Mouse (Mus musculus) monocyte, adult 5-6 weeks (primary cell): Measurements from ENCODE around the gene Pak2. TPM values are rescaled to one million over a fixed set of nuclear protein-coding genes. Genes with fewer than 3 reads are reported as not detected.

Experiments used
- ATAC-seq: fragments of 153-309, 156-312 bp; replicated peaks from 2 replicates; pipeline ENCODE4 v1.8.0; 2017; ENCODE audit warnings: mild to moderate bottlenecking; ENCODE audit not compliant: low TSS enrichment, insufficient number of reproducible peaks, severe bottlenecking, poor library complexity, low FRiP score
- total RNA-seq: library from RNA; stranded (forward); fragments of 200-1000, 200-491, 200-594 nt; gene quantifications from 3 replicates; pipeline ENCODE4 v1.2.3, GENCODE M21; 2017

Pak2 gene
- total RNA-seq, 1 experiment from 2014 or later, result 79.7 TPM

GRCm38 (mm10) chr16:32010330-32010729, 68.8 kb downstream of the Pak2 start:
- ATAC-seq, result no peak

GRCm38 (mm10) chr16:32009913-32010312, 69.2 kb downstream of the Pak2 start:
- ATAC-seq, result no peak

- no peak for ATAC-seq
Measured at GRCm38 (mm10) chr16:32008529-32009293, 70.4 kb downstream of the Pak2 start.

DNA sequence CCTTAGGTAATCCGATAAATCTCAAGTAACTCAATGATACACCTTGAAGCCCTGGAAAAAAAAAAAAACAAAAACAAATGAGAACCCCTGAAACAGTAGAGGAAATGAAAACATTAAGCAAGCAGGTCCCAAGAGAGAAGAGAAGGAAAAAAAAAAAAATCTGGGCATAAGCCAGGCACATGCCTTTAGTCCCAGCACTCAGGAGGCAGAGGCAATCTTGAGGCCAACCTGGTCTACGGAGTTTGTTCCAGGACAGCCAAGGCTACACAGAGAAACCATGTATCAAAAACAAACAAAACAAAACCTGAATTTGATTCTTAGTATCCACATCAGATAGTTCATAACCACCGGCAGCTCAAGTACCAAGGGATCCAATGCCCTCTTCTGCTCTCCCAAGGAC, 74.4 kb downstream of the Pak2 start:
- ATAC-seq, result no peak

GRCm38 (mm10) chr16:32002509-32003477, 76.3 kb downstream of the Pak2 start, which contains the start of gene Senp5:
Gene Senp5 (minus strand): TSS chr16:32003287.
- peak; percentile 99 for ATAC-seq

GRCm38 (mm10) chr16:31996371-31996770, 82.8 kb downstream of the Pak2 start:
- ATAC-seq, result no peak

DNA sequence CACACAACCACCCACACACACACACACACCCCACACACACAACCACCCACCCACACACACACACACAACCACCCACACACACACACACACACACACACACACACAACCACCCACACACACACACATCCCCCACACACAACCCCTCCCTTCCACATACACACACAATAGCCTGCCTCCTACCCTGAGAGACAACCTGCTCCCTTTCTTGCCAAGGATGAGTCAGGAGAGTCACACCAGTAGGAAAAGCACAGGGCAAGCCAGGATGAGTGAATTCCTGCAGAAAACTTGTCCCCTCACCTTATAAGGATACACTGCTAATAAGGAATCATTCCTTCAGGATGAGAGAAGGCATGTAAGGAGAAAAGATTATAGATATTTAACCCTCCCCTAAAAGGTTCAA, 85.2 kb downstream of the Pak2 start:
- no peak for ATAC-seq

- ATAC-seq, result no peak
Measured at GRCm38 (mm10) chr16:31993195-31993594, 85.9 kb downstream of the Pak2 start.

DNA sequence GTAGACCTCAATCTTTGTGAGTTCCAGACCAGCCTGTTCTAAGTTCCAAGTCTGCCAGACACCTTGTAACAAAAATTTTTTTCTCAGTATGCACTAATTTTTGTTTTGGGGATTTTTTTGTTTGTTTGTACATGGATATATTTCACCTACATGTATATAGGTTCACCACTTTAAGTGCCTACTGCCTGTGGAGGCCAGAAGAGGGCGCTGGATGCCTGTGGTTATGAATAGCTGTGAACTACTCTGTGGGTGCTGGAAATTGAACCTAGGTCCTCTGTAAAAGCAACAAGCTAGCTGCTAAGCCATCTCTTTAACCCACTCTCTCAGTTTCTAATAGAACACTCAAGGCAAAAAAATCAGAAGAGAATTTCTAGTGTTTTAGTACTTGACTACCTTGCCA, 87.1 kb downstream of the Pak2 start:
- no peak for ATAC-seq

DNA sequence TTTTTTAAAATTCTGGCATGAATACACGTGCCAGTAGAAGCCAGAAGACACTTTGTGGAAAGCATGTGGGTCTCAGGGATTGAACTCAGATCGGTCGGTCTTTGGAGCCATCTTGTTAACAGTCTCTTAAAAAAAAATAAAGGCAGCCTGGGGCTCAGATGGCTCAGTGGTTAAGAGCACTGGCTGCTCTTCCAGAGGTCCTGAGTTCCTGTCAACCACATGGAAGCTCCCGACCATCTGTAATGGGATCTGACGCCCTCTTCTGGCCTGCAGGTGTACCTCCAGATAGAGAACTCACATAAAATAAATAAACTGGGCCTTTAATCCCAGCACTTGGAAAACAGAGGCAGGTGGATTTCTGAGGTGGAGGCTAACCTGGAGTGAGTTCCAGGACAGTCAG, 98.2 kb downstream of the Pak2 start:
- no peak for ATAC-seq

DNA sequence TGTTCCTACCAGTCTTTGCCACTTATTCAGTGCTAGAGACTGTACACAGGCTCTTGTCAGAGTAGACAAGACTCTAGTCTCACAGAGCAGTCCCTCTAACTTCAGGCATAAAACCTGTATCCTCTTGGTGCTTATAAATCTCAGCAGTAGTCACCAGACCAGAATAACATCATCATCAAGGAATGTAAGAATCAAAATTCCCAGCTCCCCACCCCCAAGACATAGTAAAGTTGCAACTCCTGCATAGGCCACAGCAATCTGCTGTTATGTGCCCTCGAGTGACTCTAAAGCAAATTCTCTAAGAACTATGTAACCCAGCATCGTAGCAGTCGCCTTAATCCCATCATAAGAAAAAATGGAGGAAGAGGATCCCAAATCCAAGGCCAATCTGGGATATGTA, 99.6 kb downstream of the Pak2 start:
- ATAC-seq, result no peak

GRCm38 (mm10) chr16:31975258-31975657, 103.9 kb downstream of the Pak2 start:
- no peak for ATAC-seq

Other genes with a start within 250 kb of the Pak2 start
- gene Meltf, start 200.5 kb downstream of the Pak2 start, total RNA-seq, result 0.53 TPM in 1 of 3 replicates, not detected in the others
- gene Pigz, start 145.5 kb downstream of the Pak2 start, total RNA-seq, result 0.19 TPM in 1 of 3 replicates, not detected in the others
- gene 0610012G03Rik, start 130.8 kb downstream of the Pak2 start, total RNA-seq, result 6.4 to 10.0 TPM (median 7.6 TPM) in 3 replicates
- 25.7 to 26.9 TPM (median 26.0 TPM) in 3 replicates for gene Ncbp2, start 130.8 kb downstream of the Pak2 start, total RNA-seq
- 11.9 to 24.6 TPM (median 17.9 TPM) in 3 replicates for gene Senp5, start 76.1 kb downstream of the Pak2 start, total RNA-seq
- gene Pigx, start 20.4 kb upstream of the Pak2 start, total RNA-seq, result 47.5 to 86.8 TPM (median 70.6 TPM) in 3 replicates
- 11.1 to 15.4 TPM (median 12.7 TPM) in 3 replicates for gene Cep19, start 20.5 kb upstream of the Pak2 start, total RNA-seq
- 151 to 182 TPM (median 158 TPM) in 3 replicates for gene Nrros, start 86.3 kb upstream of the Pak2 start, total RNA-seq
- 0.87 to 1.3 TPM in 2 of 3 replicates, not detected in the other for gene Bex6, start 100.5 kb upstream of the Pak2 start, total RNA-seq
- 11.4 to 17.4 TPM (median 14.1 TPM) in 3 replicates for gene Fbxo45, start 167.8 kb upstream of the Pak2 start, total RNA-seq
- 12.4 to 18.3 TPM (median 15.3 TPM) in 3 replicates for gene Wdr53, start 167.9 kb upstream of the Pak2 start, total RNA-seq
- gene Smco1, start 192.1 kb upstream of the Pak2 start, total RNA-seq, result not detected in 3 replicates
- 25.0 to 33.0 TPM (median 27.0 TPM) in 3 replicates for gene Rnf168, start 198.1 kb upstream of the Pak2 start, total RNA-seq